Mouse (Mus musculus): Measurements from ENCODE around the gene Ubxn2a. TPM values are rescaled to one million over a fixed set of nuclear protein-coding genes. Genes with fewer than 3 reads are reported as not detected.

Ubxn2a gene
- total and polyA plus RNA-seq, 2 experiments from 2014 or later: 29.0 to 34.9 TPM

- Histone ChIP-seq H3K27me3 (ENCODE audit: insufficient read depth, low read length) (no peaks in the 10 kb centered on the region), H3K4me3 (ENCODE audit: low read depth, low read length) (no peak overlapping the region), H3K4me1 (ENCODE audit: insufficient read depth) (no peaks in the 10 kb centered on the region), H3K36me3 (ENCODE audit: insufficient read depth) (peaks cover 6% of the 10 kb centered on the region; the same call in 1 of the 2 replicates), H3K9ac (no peak overlapping the region), H3K4me2 (ENCODE audit: low read depth) (no peak overlapping the region), H3K9me3 (ENCODE audit: low read length) (no peaks in the 10 kb centered on the region), H3K27ac (ENCODE audit: low read depth, low read length) (no peak overlapping the region)
- 65% methylated on average over 4 of the region's 4 CpGs for WGBS
- DNase-seq: no peak
- TF ChIP-seq CTCF (IDR thresholded peaks at IDR 0.05; ENCODE audit: low read depth): no peak
- ATAC-seq: no peak
These were observed 70.5 kb downstream of the Ubxn2a start for GRCm38 (mm10) chr12:4836959-4837358.

Other genes with a start within 250 kb of the Ubxn2a start
- 1.2 and 1.5 TPM in 2 replicates for gene Fam228a, start 169.3 kb downstream of the Ubxn2a start, total RNA-seq (2014; rRNA removed)
- gene Fam228a, start 169.3 kb downstream of the Ubxn2a start, polyA plus RNA-seq (2015; fragmentation: Nextera tagmentation; extraction: Ambion mirVana): 0.09 and 0.30 TPM in 2 replicates
- gene Pfn4, start 138.7 kb downstream of the Ubxn2a start, total RNA-seq (2014; rRNA removed): 9.2 TPM in 2 replicates
- 15.3 and 21.3 TPM in 2 replicates for gene Pfn4, start 138.7 kb downstream of the Ubxn2a start, polyA plus RNA-seq (2015; fragmentation: Nextera tagmentation; extraction: Ambion mirVana)
- gene Fam228b, start 138.4 kb downstream of the Ubxn2a start, total RNA-seq (2014; rRNA removed): 7.8 and 18.8 TPM in 2 replicates
- gene Fam228b, start 138.4 kb downstream of the Ubxn2a start, polyA plus RNA-seq (2015; fragmentation: Nextera tagmentation; extraction: Ambion mirVana): 5.8 and 8.9 TPM in 2 replicates
- 117 and 156 TPM in 2 replicates for gene Sf3b6, start 90.2 kb downstream of the Ubxn2a start, total RNA-seq (2014; rRNA removed)
- 326 and 451 TPM in 2 replicates for gene Sf3b6, start 90.2 kb downstream of the Ubxn2a start, polyA plus RNA-seq (2015; fragmentation: Nextera tagmentation; extraction: Ambion mirVana)
- 51.7 and 122 TPM in 2 replicates for gene Fkbp1b, start 66.1 kb downstream of the Ubxn2a start, total RNA-seq (2014; rRNA removed)
- gene Fkbp1b, start 66.1 kb downstream of the Ubxn2a start, polyA plus RNA-seq (2015; fragmentation: Nextera tagmentation; extraction: Ambion mirVana): 65.5 and 67.9 TPM in 2 replicates
- 8.9 and 9.9 TPM in 2 replicates for gene Wdcp, start 64.4 kb downstream of the Ubxn2a start, total RNA-seq (2014; rRNA removed)
- 10.2 and 11.4 TPM in 2 replicates for gene Wdcp, start 64.4 kb downstream of the Ubxn2a start, polyA plus RNA-seq (2015; fragmentation: Nextera tagmentation; extraction: Ambion mirVana)
- 1.1 and 3.4 TPM in 2 replicates for gene Mfsd2b, start 33.3 kb downstream of the Ubxn2a start, total RNA-seq (2014; rRNA removed)
- 0.49 and 1.3 TPM in 2 replicates for gene Mfsd2b, start 33.3 kb downstream of the Ubxn2a start, polyA plus RNA-seq (2015; fragmentation: Nextera tagmentation; extraction: Ambion mirVana)
- 23.7 and 31.1 TPM in 2 replicates for gene Atad2b, start 9.6 kb upstream of the Ubxn2a start, total RNA-seq (2014; rRNA removed)
- 5.0 and 6.6 TPM in 2 replicates for gene Atad2b, start 9.6 kb upstream of the Ubxn2a start, polyA plus RNA-seq (2015; fragmentation: Nextera tagmentation; extraction: Ambion mirVana)

All from forebrain, postnatal 0 days (tissue).